Mouse (Mus musculus) gastrocnemius, adult 2 months (tissue): ENCODE measurements at regions not wholly inside any gene's neighbourhood (a gene's known extent, or its start where the extent isn't known, plus 50 kb on each side); places are given as distances from the start of the nearest gene placed in this dataset.

Source experiments
- DNase-seq: peaks from one replicate; pipeline ENCODE4 v3.0.0; 2022
- H3K27ac ChIP-seq: fragments of 200-600 bp; 2 replicates; pipeline ENCODE4 v1.8.1; 2022; ENCODE audit warnings: mild to moderate bottlenecking
- H3K4me3 ChIP-seq: fragments of 200-600 bp; 2 replicates; pipeline ENCODE4 v1.8.1; 2022; ENCODE audit warnings: mild to moderate bottlenecking, moderate library complexity
- CTCF ChIP-seq: fragments of 200-600 bp; IDR thresholded peaks from 2 replicates; pipeline ENCODE4 v1.8.1; 2022; ENCODE audit warnings: antibody characterized with exemption, mild to moderate bottlenecking, moderate library complexity
- intact Hi-C: fragments of 180-260 bp; cut with DNase I; formaldehyde crosslinking; loops from one replicate; pipeline ENCODE4 v1.15.1; 2025

DNA sequence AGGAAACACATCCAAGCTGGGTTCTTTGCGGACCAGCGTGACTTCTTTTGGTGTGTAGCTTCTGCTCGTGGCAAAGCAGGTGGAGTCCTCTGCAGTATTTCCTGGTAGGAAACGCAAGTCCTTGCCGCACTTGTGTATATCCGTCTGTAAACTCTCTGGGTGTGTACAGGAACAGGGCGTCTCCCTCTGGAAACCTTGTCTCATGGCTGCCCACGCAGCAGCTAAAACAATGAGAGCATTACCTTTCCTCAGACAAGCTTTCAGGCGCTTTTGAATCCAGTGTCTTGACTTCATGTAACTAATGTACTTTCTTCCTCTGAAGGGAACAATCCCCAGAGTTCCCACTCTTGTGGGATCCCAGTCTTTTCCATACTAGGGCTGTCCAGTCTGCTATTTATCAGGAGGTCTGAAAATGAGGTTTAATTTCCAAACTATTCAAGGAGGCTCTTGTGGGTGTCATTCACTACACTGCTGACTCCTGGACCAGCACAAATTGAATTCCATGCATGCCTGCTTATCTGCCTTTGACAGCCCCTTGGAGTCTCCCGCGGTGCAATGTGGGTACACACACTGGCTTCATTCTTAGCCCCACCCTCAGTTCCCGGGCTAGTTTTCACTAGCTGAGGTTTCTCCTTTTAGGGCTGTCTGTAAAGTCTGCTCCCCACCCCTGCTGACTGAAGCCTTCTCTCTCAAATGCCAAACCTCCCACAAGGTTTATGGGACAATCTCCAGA, 161.6 kb upstream of the Anxa10 start:
- no peak for TF ChIP-seq CTCF
- Histone ChIP-seq H3K4me3 (no peak overlapping the region), H3K27ac (no peak overlapping the region)
- intact Hi-C loops = no loop called here
- DNase-seq = peak; percentile 9

- no peak overlapping the region for H3K4me3 ChIP-seq
- no peak for TF ChIP-seq CTCF
- no peak overlapping the region for H3K27ac ChIP-seq
- no peak for DNase-seq
- intact Hi-C loops = no loop called here
Observed at GRCm38 (mm10) chr8:62250551-62250950, 127.6 kb upstream of the Anxa10 start.
